Mouse (Mus musculus): ENCODE data around the gene Mrgprb3. TPM values are rescaled to one million over a fixed set of nuclear protein-coding genes. Genes with fewer than 3 reads are reported as not detected.

Mrgprb3 gene
- total RNA-seq (2014; rRNA removed), result not detected in 2 replicates
- polyA plus RNA-seq (2012; rRNA removed), result not detected in 2 replicates

- no peak within 1 kb of the TSS for H3K4me3 ChIP-seq (ENCODE audit: insufficient read depth, low read depth, low read length)
These were observed at the start of gene Mrgprb3 for GRCm38 (mm10) chr7:48643711-48644110. Gene Mrgprb3 (minus strand): TSS chr7:48643811.

More at GRCm38 (mm10) chr7:48643711-48644110, at the start of gene Mrgprb3:
- WGBS, result 96% methylated on average over 2 of the region's 2 CpGs
- Histone ChIP-seq H3K9ac (ENCODE audit: low read depth, low read length) (no peak within 1 kb of the TSS), H3K4me1 (ENCODE audit: control insufficient read depth, insufficient read depth, low read length) (no peaks in the 10 kb centered on the region), H3K79me2 (ENCODE audit: control insufficient read depth, insufficient read depth, low read length) (no peaks in the 10 kb centered on the region), H3K27me3 (ENCODE audit: control insufficient read depth, insufficient read depth, low read length) (no peaks in the 10 kb centered on the region), H3K27ac (replicated peaks; ENCODE audit: insufficient read depth, low read depth, low read length) (no peak within 1 kb of the TSS), H3K36me3 (ENCODE audit: control insufficient read depth, insufficient read depth, low read length) (no peaks in the 10 kb centered on the region)
- no peak for DNase-seq (ENCODE audit: extremely low read depth, low read depth, low spot score)
- TF ChIP-seq CTCF (IDR thresholded peaks at IDR 0.05; ENCODE audit: low read depth, low read length) (no peak), POLR2A (IDR thresholded peaks at IDR 0.05; ENCODE audit: extremely low read depth, insufficient read depth, low read length) (no peak)

Other genes with a start within 250 kb of the Mrgprb3 start
- gene Mrgprb1, start 187.5 kb downstream of the Mrgprb3 start, total RNA-seq (2014; rRNA removed), result not detected in 2 replicates
- not detected in 2 replicates for gene Mrgprb1, start 187.5 kb downstream of the Mrgprb3 start, polyA plus RNA-seq (2012; rRNA removed)
- not detected in 2 replicates for gene Mrgprx2, start 144.5 kb downstream of the Mrgprb3 start, total RNA-seq (2014; rRNA removed)
- not detected in 2 replicates for gene Mrgprx2, start 144.5 kb downstream of the Mrgprb3 start, polyA plus RNA-seq (2012; rRNA removed)
- gene Mrgprb2, start 85.7 kb downstream of the Mrgprb3 start, total RNA-seq (2014; rRNA removed), result not detected in 2 replicates
- not detected in 2 replicates for gene Mrgprb2, start 85.7 kb downstream of the Mrgprb3 start, polyA plus RNA-seq (2012; rRNA removed)
- 6.2 and 7.7 TPM in 2 replicates for gene Zdhhc13, start 145.2 kb upstream of the Mrgprb3 start, total RNA-seq (2014; rRNA removed)
- gene Zdhhc13, start 145.2 kb upstream of the Mrgprb3 start, polyA plus RNA-seq (2012; rRNA removed), result 2.7 and 3.0 TPM in 2 replicates
- 16.8 and 44.6 TPM in 2 replicates for gene Csrp3, start 204.2 kb upstream of the Mrgprb3 start, total RNA-seq (2014; rRNA removed)
- 10.9 and 11.4 TPM in 2 replicates for gene Csrp3, start 204.2 kb upstream of the Mrgprb3 start, polyA plus RNA-seq (2012; rRNA removed)
- gene E2f8, start 237.8 kb upstream of the Mrgprb3 start, total RNA-seq (2014; rRNA removed), result 0.83 and 1.1 TPM in 2 replicates
- 1.3 and 2.6 TPM in 2 replicates for gene E2f8, start 237.8 kb upstream of the Mrgprb3 start, polyA plus RNA-seq (2012; rRNA removed)

Measured in liver, adult 2 months (tissue).